Mouse (Mus musculus) frontal cortex, postnatal 25 days (tissue): ENCODE measurements around the gene Tex13c2.

ENCODE experiments used
- DNase-seq, 2 experiments: peaks; one replicate each; pipeline ENCODE4 v3.0.0; 2022; ENCODE audit warnings: low spot score in 2 of 2

Gene Tex13c2

GRCm38 (mm10) chrX:42489446-42489845, at the start of gene Tex13c2:
Gene Tex13c2 (plus strand): TSS chrX:42489691.
- DNase-seq = no peak

GRCm38 (mm10) chrX:42450305-42450704, 39.2 kb upstream of the Tex13c2 start:
- no peak for DNase-seq

GRCm38 (mm10) chrX:42453001-42453400, 36.5 kb upstream of the Tex13c2 start:
- DNase-seq = no peak

GRCm38 (mm10) chrX:42454533-42454932, 35.0 kb upstream of the Tex13c2 start:
- DNase-seq = no peak

- no peak for DNase-seq
Measured at GRCm38 (mm10) chrX:42490336-42490735, 845 bp downstream of the Tex13c2 start.

GRCm38 (mm10) chrX:42500538-42500937, 11.0 kb downstream of the Tex13c2 start:
- DNase-seq = no peak

GRCm38 (mm10) chrX:42502291-42503043, 13.0 kb downstream of the Tex13c2 start, which contains the start of gene Sh2d1a:
Gene Sh2d1a (plus strand): TSS chrX:42502453.
- DNase-seq = no peak

GRCm38 (mm10) chrX:42511105-42511504, 21.6 kb downstream of the Tex13c2 start:
- no peak for DNase-seq

GRCm38 (mm10) chrX:42512567-42512966, 23.1 kb downstream of the Tex13c2 start:
- no peak for DNase-seq

- no peak for DNase-seq
Measured at GRCm38 (mm10) chrX:42522868-42523267, 33.4 kb downstream of the Tex13c2 start.

GRCm38 (mm10) chrX:42530703-42531102, 41.2 kb downstream of the Tex13c2 start:
- no peak for DNase-seq

GRCm38 (mm10) chrX:42540030-42540755, 50.7 kb downstream of the Tex13c2 start:
- no peak for DNase-seq

- peak; percentile 29 to 42 for DNase-seq
Measured at GRCm38 (mm10) chrX:42540756-42541053, 51.2 kb downstream of the Tex13c2 start.
